Mouse (Mus musculus) limb, embryonic 12.5 days (tissue): ENCODE results near the gene Folr1. TPM values are rescaled to one million over a fixed set of nuclear protein-coding genes. Genes with fewer than 3 reads are reported as not detected.

ENCODE experiments used
- ATAC-seq: fragments of 200-750 bp; cut with Nextera tagmentation; 2 replicates; pipeline ENCODE4 v1.8.0; 2017; ENCODE audit warnings: low read depth, moderate TSS enrichment; ENCODE audit not compliant: insufficient number of reproducible peaks, insufficient read depth, low FRiP score, low TSS enrichment
- H3K27ac ChIP-seq: fragments of 300-500 bp; sonication (generic); 2 replicates; pipeline ENCODE4 v1.5.1; 2016; ENCODE audit warnings: mild to moderate bottlenecking, moderate library complexity
- H3K27me3 ChIP-seq: fragments of 300-500 bp; sonication (generic); 2 replicates; pipeline ENCODE4 v1.6.1; 2016; ENCODE audit warnings: mild to moderate bottlenecking, moderate library complexity
- H3K36me3 ChIP-seq: fragments of 300-500 bp; sonication (generic); 2 replicates; pipeline ENCODE4 v1.6.1; 2016; ENCODE audit warnings: mild to moderate bottlenecking, moderate library complexity
- H3K4me1 ChIP-seq: fragments of 300-500 bp; sonication (generic); replicated peaks from 2 replicates; pipeline ENCODE4 v1.6.1; 2016
- H3K4me2 ChIP-seq: fragments of 300-500 bp; sonication (generic); 2 replicates; pipeline ENCODE4 v1.6.1; 2016; ENCODE audit warnings: mild to moderate bottlenecking, moderate library complexity
- H3K4me3 ChIP-seq: fragments of 300-500 bp; sonication (generic); replicated peaks from 2 replicates; pipeline ENCODE4 v1.5.1; 2016; ENCODE audit warnings: mild to moderate bottlenecking
- H3K9ac ChIP-seq: fragments of 300-500 bp; sonication (generic); replicated peaks from 2 replicates; pipeline ENCODE4 v1.6.1; 2016; ENCODE audit warnings: mild to moderate bottlenecking, moderate library complexity
- H3K9me3 ChIP-seq: fragments of 300-500 bp; sonication (generic); 2 replicates; pipeline ENCODE4 v1.6.1; 2016; ENCODE audit warnings: mild to moderate bottlenecking, moderate library complexity
- WGBS: fragments of 180-500 bp; shearing (Covaris S2); methylation state at CpG from one replicate; pipeline ENCODE4 v1.1.7; 2016; 5-methylcytosine and 5-hydroxymethylcytosine counted together
- microRNA-seq: library from miRNA; unstranded; fragments of <30 nt; microRNA quantifications from one replicate; pipeline ENCODE4, GENCODE M21; 2017
- polyA plus RNA-seq: library from polyadenylated mRNA; unstranded; fragments of >200 nt; fragmentation: Nextera tagmentation; extraction: Ambion mirVana; gene quantifications from 2 replicates; pipeline ENCODE4 v1.2.1, GENCODE M21; 2016

The Folr1 gene
- polyA plus RNA-seq, 1 experiment from 2014 or later: not detected

DNA sequence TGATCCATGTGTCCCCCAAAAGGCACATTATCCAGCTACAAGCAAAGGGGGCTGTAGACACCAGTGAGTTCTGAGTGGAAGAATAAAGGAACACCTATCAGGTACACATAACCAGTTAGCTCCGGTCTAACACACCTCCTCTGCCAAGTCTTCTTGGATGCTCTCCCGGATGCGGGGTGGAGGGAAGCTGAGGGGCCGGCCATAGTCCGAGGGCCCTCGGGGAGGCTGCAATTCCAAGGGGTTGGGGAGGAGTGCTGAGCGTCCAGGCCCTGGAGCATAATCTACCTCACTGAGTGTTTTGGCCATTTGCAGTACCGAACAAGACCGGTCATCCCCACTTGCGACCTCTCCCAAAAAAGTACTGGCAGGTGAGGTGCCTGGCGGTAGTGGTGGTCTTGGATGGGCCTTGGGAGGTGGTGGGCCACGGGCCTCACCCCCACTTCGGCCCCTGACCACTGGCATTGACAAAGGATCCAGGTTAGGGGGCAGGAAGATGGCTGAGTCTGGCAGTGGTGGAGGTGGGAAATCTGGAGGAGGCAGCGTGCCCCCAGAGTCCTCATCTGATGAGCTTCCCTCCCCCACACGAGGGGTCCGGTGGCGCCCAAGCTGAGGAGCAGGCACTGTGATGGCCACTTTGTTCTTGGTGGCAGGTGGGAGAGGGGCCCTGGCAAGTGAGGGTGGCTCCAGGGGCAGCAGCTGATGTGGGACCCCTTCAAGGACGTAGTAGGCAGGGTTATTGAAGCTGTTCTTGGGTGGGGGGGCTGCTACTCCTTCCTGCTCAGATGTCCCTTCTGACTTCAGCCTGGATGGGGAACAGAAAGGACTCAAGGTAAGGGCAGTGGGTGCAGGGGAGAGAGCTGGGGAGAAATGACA, 46.6 kb downstream of the Folr1 start:
- Histone ChIP-seq H3K9ac (no peak overlapping the region), H3K36me3 (peaks cover 63% of the 10 kb centered on the region), H3K4me2 (no peak overlapping the region), H3K27ac (no peak overlapping the region), H3K27me3 (peaks cover 37% of the 10 kb centered on the region), H3K9me3 (no peaks in the 10 kb centered on the region), H3K4me1 (peaks cover 27% of the 10 kb centered on the region), H3K4me3 (no peak overlapping the region)
- ATAC-seq: no peak
- WGBS: 88% methylated on average over 18 of the region's 18 CpGs

DNA sequence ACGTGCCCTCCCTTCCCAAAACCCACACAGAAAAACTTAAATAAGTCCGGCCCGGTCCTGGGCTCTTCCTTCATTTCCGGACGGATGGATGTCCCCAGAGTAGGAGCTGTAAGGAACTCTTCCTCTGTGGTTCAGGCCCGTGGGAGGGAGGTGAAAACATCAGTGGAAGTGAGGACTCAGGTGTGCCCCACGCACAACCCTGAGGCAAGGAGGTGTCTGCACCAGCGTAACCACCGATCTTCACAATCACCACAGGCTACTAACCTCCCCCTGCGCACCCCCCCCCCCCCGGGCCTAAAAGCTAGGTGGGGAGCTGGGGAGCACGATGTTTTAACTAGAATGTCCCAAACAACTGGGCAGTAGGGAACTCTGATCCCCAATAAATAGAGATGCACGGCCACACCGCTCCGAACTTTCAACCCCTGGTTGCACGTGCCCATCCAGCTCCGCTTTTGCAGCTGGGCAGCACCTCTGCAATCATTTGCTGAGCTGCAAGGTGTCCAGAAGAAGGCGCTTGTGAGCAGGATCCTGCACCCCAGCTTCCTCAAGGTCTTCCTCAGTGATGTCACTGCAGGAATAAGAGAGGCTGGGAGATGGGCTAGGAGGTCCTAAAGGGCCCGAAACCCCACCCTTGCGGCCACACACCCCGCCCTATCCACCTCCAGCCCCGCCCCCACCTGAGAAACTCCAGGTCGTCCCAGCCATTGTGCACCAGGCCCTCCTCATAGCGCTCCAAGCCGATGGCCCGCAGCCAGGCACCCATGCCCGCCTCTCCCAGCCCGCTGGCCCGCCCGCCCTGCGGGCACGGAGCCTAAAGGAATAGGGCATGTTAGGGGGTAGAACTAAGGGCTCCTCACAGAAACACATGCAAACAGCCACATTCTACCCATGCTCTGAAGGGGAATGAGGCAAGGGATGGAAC, 47.5 kb downstream of the Folr1 start:
- Histone ChIP-seq H3K27ac (0 out of 2 replicates have a peak overlapping the region, but pooled peaks have one; percentile 4), H3K9me3 (no peaks in the 10 kb centered on the region), H3K9ac (no peak overlapping the region), H3K4me3 (no peak overlapping the region), H3K4me2 (peak overlapping the region; percentile 90; the same call in 1 of the 2 replicates), H3K27me3 (peaks cover 46% of the 10 kb centered on the region), H3K36me3 (peaks cover 54% of the 10 kb centered on the region), H3K4me1 (peaks cover 32% of the 10 kb centered on the region)
- WGBS: 28% methylated on average over 29 of the region's 32 CpGs
- ATAC-seq: 0 out of 2 replicates have a peak, but pooled peaks have one; percentile 3

DNA sequence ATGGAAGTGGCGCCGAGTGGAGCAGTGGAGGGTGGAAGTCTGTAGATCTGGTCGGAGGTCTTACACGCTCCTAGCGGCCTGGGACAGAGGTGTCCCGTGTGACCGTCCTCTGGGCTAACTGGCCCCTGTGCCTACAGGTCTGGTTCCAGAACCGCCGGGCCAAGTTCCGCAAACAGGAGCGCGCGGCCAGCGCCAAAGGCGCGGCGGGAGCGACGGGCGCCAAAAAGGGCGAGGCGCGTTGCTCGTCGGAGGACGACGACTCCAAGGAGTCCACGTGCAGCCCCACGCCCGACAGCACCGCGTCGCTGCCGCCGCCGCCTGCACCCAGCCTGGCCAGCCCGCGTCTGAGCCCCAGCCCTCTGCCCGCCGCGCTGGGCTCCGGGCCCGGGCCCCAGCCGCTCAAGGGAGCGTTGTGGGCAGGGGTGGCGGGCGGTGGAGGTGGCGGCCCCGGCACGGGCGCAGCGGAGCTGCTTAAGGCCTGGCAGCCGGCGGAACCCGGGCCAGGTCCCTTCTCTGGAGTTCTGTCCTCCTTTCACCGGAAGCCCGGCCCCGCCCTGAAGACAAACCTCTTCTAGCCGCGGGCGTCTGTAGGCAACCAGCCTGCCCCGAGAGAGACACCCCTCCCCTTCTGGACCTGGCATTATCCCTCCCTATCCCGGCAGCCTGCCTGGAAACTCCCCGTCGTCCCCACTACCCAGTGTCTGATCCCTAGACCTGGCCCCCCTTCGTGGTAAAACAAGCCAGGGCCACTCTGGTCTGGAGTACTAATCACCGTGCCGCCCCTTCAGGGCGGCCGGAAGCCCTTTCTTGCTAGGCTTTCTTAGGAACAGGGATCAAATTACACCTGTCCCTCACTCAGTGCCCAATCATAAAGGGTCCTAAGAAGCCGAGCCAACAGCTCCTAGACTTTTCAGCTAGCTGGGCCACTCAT, 48.8 kb downstream of the Folr1 start:
- WGBS: under 1% methylated on average over 62 of the region's 71 CpGs
- H3K4me3 ChIP-seq: peak overlapping the region; percentile 46
- peak overlapping the region; percentile 54 for H3K9ac ChIP-seq
- H3K4me1 ChIP-seq: peaks cover 34% of the 10 kb centered on the region
- peak overlapping the region; percentile 67; the same call in 1 of the 2 replicates for H3K27ac ChIP-seq
- H3K27me3 ChIP-seq: peaks cover 59% of the 10 kb centered on the region
- H3K9me3 ChIP-seq: no peaks in the 10 kb centered on the region
- H3K36me3 ChIP-seq: peaks cover 42% of the 10 kb centered on the region
- ATAC-seq: peak; percentile 86
- peak overlapping the region; percentile 90 for H3K4me2 ChIP-seq

DNA sequence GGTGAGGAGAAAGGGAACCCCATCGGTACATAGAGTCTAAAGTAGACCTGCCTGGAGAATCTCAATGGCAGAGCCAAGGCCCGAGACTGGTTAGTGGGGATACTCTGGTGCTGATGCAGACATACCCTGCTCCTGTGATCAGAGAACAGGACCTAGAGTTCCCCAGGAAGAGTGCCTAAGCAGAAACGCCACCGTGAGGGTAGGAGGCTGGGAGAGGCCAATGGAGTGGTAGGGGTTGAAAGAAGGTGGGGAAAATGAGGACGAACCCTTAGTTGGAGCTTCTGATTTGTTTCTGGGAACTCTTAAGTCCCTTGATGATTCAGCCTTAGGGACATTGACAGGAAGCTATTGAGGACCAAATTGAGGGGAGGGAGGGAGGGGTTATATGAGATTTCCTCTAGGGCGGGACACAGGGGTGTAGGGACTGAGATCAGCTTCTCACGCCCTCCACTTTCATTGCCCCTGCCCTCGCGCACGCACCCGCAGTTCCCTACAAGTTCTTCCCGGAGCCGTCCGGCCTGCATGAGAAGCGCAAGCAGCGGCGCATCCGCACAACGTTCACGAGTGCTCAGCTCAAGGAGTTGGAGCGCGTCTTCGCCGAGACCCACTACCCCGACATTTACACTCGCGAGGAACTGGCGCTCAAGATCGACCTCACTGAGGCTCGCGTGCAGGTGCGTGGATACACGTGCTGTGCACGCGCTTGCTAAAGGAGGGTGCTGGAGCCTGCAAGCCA, 50.1 kb downstream of the Folr1 start:
- Histone ChIP-seq H3K27ac (no peak overlapping the region), H3K27me3 (peaks cover 68% of the 10 kb centered on the region), H3K4me2 (peak overlapping the region; percentile 90), H3K9me3 (no peaks in the 10 kb centered on the region), H3K9ac (no peak overlapping the region), H3K4me3 (peak overlapping the region; percentile 46), H3K36me3 (peaks cover 28% of the 10 kb centered on the region), H3K4me1 (peaks cover 34% of the 10 kb centered on the region)
- ATAC-seq: no peak
- WGBS: 3% methylated on average over 35 of the region's 35 CpGs

DNA sequence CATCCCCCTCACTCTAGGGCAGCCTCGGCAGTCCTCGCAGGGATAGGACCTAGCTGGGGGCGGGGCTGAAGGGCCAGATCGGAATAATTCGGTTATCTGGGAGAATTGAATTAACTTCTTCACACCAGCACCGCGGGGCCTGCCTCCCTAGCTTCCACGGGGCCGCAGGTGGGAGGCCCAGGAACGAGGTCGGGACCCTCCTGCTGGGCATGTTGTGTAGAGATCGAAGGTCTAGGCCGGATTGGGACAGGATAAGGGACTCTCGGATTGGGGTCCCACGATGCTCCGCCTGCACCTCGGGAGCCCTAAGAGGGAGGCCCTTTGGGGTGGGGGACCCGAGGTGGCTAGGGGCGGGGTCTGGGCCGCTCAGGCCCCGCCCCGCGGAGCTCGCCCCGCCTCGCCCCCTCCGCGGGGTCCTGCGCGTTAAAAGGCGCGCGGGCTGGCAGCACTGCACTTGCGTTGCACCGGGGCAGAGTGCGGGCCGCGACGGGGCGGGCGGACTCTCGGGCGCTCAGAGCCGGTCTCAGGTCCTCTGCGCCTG, 52.7 kb downstream of the Folr1 start, which contains the start of gene Phox2a:
Gene Phox2a (plus strand): TSS at position 453 of the 541 bp plus-strand sequence.
- Histone ChIP-seq H3K4me1 (peaks cover 26% of the 10 kb centered on the region), H3K9ac (peak within 1 kb of the TSS; percentile 37; the same call in 1 of the 2 replicates), H3K36me3 (peaks cover 2% of the 10 kb centered on the region; the same call in 1 of the 2 replicates), H3K27ac (no peak within 1 kb of the TSS), H3K9me3 (no peaks in the 10 kb centered on the region), H3K4me3 (peak within 1 kb of the TSS; percentile 38), H3K27me3 (peaks cover 72% of the 10 kb centered on the region), H3K4me2 (peak within 1 kb of the TSS; percentile 56)
- no peak for ATAC-seq
- WGBS: under 1% methylated on average over 42 of the region's 45 CpGs

Small RNAs within 50 kb of the gene (microRNA-seq; reads per million reads assigned to microRNA genes)
- gene Gm22655: not detected

Other genes starting within 250 kb of the Folr1 start
- gene Clpb, start 207.2 kb downstream of the Folr1 start, polyA plus RNA-seq: 44.0 and 48.4 TPM in 2 replicates
- 0.13 TPM in 1 of 2 replicates, not detected in the other for gene Phox2a, start 52.5 kb downstream of the Folr1 start, polyA plus RNA-seq
- 58.1 and 59.2 TPM in 2 replicates for gene Inppl1, start 32.6 kb downstream of the Folr1 start, polyA plus RNA-seq
- gene Folr2, start 13.6 kb downstream of the Folr1 start, polyA plus RNA-seq: 0.24 TPM in 1 of 2 replicates, not detected in the other
- gene Anapc15, start 7.1 kb downstream of the Folr1 start, polyA plus RNA-seq: 81.7 and 82.4 TPM in 2 replicates
- 141 and 147 TPM in 2 replicates for gene Lamtor1, start 35.1 kb upstream of the Folr1 start, polyA plus RNA-seq
- 0.56 and 0.71 TPM in 2 replicates for gene Tomt, start 35.6 kb upstream of the Folr1 start, polyA plus RNA-seq
- gene Lrrc51, start 63.1 kb upstream of the Folr1 start, polyA plus RNA-seq: 8.7 and 8.8 TPM in 2 replicates
- 134 and 138 TPM in 2 replicates for gene Numa1, start 63.3 kb upstream of the Folr1 start, polyA plus RNA-seq
- 3.4 and 3.7 TPM in 2 replicates for gene Il18bp, start 147.9 kb upstream of the Folr1 start, polyA plus RNA-seq
- 28.8 and 30.7 TPM in 2 replicates for gene Rnf121, start 194.7 kb upstream of the Folr1 start, polyA plus RNA-seq
- 48.7 and 51.7 TPM in 2 replicates for gene Xndc1, start 194.7 kb upstream of the Folr1 start, polyA plus RNA-seq
- 2.3 and 2.9 TPM in 2 replicates for gene Xntrpc, start 194.9 kb upstream of the Folr1 start, polyA plus RNA-seq
- gene Trpc2, start 212.3 kb upstream of the Folr1 start, polyA plus RNA-seq: not detected in 2 replicates
- gene Art1, start 231.0 kb upstream of the Folr1 start, polyA plus RNA-seq: 8.0 and 8.3 TPM in 2 replicates
- 5.1 and 7.2 TPM in 2 replicates for gene Art5, start 238.7 kb upstream of the Folr1 start, polyA plus RNA-seq
- not detected in 2 replicates for gene Chrna10, start 246.0 kb upstream of the Folr1 start, polyA plus RNA-seq